Mouse (Mus musculus): ENCODE results near the gene Papss1.

The Papss1 gene

DNA sequence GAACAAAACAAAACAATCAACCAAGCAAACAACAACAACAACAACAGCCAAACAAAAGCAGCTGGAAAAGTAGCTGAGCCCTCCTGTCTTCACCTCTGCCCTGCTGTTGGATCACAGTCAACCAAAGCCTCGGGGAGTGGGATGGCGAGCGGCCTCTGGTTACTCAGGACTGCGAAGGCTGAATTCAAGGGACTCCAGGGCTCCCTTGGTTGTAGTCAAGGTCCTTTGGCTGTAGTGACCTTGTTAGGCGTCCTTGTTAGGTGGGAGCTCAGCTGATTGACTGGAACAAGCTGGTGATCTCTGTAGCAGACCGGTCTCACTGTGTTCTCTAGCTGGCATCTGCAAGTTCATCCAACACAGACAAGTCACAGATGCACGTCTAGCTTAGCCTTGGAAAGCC, 16.5 kb downstream of the Papss1 start:
- DNase-seq (ENCODE audit: low read depth, low spot score), result no peak

DNA sequence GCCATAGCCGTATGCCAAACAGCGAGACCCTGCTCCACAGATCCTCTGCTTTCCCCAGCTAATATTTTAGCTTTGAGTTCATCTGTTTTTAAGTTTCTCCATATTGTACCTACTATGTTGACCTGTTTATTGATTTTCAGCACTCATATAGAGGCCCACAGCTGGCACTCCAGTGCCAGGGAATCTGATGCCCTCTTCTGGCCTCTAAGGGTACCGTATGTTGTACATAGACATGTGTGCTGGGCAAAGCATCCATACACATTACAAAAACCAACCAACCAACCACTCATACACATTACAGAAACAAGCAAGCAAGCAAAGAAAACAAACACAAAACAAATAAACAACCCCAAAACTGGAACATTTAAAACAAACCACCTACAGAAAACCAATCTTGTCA, 22.2 kb downstream of the Papss1 start:
- no peak for DNase-seq (ENCODE audit: low read depth, low spot score)

DNA sequence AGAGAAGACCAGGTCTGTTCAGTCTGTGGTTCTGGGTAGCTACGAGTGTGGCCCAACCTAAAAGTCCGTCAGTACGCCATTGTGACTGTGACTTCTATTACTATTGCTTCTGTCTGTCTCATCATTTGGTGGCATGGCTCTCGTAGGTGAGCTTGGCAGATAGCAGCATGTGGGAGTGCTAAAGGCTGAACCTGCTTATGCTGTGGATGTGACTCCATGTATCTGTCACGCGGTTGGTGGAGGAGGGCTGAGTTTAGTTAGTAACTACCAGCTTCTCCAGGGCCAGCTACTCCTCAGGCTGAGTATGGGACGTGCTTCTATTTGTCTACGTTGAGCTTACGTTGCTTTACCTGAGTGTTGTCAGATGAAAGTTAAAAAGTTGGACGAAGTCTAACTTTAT, 23.4 kb downstream of the Papss1 start:
- no peak for DNase-seq (ENCODE audit: low read depth, low spot score)

DNA sequence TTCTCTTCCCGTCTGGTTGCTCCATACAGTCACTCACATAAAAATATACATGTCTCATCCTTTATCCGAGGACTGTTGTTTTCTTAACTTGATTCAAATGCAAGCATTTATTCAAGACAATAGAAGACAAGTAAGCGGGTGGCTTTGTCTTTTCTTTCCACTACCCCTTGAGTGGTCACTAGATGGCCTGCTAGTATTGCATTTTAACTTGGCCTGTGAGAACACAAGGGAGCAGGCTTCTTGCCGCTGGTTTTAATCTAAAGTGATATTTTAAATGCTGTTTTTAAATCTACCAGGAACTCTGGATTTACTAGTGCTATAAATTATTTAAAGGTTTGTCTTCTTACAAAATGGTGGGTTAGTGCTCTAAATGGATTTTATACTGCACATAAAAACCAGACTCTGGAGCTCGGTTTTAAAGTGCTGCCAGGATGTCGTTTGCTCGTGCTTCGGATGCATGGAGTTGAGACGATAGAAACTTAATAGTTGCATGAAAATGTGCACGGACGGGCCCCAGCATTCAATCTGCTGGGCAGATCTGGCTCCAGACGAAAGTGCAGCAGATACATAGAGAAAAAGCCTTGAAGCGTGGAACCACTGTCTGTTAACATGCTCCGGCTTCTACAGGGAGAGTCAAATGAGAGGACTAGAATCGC, 28.7 kb downstream of the Papss1 start:
- DNase-seq (ENCODE audit: low read depth, low spot score), result no peak

DNA sequence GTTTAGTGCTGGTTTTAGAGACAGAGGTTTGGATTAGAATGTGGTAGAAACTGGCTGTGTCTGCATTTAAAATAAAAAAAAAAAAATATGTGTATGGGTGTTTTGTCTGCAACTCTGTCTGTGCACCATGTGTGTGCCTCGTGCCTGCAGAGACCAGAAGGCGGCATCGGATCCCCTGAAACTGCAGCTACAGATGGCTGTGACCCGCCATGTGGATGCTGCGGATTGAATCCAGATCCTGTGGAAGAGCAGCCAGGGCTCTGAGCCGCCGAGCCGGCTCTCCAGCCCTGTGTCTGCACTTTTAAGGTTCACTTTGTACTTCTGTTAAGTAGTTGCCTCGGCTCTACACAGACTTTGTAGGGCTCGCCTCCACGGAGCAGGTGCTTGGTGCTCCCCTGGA, 29.8 kb downstream of the Papss1 start:
- DNase-seq (ENCODE audit: low read depth, low spot score), result no peak

DNA sequence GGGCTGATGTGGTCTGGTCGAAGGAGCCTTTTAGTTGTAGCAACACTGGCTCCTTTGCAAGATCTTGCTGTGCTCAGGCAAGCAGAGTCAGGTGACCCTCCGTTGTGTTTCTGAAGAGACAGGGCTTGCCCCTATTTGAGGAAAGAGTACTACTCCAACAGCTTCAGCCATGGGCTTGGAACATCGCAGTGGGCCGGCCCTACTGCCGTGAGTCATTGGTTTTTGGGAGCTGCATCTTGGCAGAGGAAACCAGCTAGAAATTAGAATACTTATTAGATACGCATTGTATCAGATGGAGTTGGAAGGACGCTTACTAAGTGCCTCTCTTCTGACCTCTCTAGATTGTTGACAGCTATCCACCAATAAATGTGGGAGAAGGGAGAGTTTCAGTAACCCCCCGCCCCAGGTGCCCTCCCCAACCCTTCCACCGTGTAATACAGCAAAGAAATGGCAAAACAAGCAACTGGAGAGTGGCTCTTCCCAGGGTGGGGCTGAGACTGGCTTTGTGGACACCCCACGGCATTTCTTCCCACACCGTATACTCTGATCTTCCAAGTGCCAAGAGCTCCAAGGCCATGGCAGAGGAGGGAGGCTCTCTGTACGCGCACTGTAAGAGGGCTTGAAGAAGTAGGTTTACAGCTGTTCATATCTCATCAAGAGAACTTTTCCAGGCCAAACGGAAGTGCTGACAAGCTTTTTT, 31.1 kb downstream of the Papss1 start:
- no peak for DNase-seq (ENCODE audit: low read depth, low spot score)

DNA sequence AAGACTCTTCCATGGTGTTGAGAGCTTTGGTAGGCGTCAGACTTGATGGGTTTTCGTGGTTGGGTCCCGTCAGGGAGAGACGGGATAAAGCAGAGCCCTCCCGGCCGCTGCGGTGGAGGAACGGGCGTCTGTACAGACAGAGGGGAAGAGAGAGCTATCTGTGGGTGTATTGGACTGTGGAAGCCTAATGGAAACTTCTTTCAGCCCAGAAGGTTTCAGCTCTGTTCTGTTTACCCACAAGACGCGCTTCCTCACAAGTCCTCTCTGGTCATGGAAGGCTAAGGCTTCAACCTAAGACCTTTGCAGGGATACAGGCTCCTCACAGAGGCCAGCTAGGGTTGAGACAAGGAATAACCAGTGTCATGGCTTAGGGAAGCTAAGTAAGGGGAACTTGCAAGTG, 36.2 kb downstream of the Papss1 start:
- DNase-seq (ENCODE audit: low read depth, low spot score), result no peak

DNA sequence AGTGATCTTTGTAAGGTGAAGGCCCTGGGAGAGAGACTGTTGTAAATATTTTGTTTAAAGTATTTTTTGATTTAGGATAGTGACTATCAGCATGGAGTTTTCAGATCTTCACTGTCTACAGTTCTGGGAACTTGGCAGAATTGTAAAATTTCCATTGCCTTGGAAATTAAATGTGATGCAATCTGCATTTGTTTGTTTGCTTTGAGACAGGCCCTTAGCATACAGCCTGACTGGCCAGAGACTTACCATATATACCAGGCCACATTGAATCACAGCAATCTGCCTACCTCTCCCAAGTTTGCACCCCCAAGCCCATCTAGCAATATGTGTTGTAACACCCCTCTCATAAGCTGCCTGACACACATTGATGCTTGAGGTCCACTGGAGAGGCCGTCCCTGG, 36.8 kb downstream of the Papss1 start:
- DNase-seq (ENCODE audit: low read depth, low spot score), result no peak

DNA sequence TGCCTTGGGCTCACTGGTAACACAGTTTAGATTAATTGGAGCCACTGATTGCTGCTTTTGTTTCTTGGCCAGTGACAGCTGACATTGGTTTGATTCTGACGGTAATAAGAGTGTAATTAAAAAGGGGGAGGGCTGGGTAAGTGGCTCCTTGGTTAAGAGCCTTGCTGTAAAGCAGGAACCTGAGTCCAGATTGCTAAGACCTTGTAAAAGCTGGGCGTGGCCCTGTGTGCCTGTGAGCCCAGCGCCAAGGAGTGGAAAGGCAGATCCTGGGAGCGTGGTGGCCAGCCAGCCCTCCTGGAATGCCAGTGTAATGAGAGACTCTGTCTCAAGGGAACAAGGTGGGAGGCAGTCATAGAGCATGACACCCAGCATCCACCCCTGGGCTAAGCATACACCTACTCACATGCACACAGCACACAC, 38.4 kb downstream of the Papss1 start:
- DNase-seq (ENCODE audit: low read depth, low spot score), result no peak

DNA sequence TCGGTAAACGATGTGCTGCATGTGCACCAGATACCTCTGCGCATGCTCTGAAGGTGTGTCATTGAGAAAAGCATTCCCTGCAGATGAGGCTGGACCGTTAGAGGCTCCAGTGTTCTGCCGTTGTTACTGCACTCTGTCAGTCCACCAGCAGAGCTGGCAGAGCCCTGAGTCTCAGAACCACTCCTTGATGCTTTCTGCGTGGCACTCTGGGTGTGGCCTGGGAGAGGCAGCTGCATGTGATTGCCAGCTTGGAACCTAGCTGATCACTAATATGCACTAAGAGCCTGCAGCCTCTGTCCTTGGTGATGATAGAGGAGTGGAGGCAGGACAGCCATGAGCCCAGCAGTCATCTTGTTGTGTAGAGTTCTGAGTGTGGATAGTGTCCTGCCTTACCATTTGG, 43.5 kb downstream of the Papss1 start:
- no peak for DNase-seq (ENCODE audit: low read depth, low spot score)

DNA sequence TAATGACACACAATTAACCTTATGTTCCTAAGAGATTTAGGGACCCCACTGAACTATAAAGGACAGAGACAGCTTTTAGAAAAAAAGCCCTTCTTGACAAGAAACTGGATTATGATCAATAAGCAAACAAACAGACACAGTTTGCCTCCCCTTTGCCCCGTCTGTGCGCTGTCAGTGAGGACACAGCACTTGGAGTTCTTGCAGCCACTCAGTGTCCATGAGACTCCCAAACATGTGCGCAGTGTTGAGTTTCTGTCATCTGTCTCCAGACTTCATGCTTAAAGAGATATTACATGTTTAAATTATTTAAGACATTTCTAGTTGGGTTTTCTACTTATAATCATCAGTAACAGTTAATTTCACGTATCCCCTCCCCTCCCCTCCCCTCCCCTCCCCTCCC, 45.1 kb downstream of the Papss1 start:
- DNase-seq (ENCODE audit: low read depth, low spot score), result no peak

DNA sequence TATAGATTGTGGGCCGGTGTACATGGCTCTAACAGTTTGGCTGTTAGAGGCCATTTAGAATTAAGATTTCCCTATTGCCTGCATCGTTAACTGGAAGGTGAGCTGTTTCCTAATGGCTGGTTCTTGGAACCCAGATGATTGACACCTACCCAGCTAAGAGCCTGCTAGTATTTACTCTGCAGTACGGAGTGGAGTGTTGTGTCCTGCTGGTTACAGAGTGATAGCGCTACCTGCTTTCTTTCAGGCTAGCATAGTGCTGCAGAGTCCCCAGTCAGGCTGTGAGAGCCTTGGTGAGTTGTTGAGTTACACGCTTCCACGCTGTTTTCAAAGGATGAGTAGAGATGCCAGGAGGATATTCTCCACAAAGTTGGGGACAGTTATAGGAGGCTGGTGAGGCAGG, 46.0 kb downstream of the Papss1 start:
- DNase-seq (ENCODE audit: low read depth, low spot score), result no peak

DNA sequence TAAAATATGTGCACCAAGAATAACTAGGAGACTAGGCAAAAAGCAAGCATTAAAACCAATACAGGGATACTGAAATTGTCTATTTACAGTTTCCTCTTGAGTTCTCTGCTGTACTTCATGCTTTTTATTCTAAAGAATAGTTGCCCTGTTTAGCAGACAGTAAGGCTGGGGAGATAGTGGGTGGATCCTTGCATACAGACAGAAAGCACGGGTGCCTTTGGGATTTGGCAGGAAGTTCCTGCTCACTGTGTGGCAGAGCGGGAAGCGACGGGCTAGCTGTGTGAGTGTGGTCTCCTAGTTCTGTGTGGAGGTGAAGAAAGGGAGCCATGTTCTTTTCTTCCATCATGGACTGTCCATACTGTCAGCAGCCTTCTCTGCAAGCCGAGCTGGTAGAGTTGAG, 48.3 kb downstream of the Papss1 start:
- DNase-seq (ENCODE audit: low read depth, low spot score), result no peak

DNA sequence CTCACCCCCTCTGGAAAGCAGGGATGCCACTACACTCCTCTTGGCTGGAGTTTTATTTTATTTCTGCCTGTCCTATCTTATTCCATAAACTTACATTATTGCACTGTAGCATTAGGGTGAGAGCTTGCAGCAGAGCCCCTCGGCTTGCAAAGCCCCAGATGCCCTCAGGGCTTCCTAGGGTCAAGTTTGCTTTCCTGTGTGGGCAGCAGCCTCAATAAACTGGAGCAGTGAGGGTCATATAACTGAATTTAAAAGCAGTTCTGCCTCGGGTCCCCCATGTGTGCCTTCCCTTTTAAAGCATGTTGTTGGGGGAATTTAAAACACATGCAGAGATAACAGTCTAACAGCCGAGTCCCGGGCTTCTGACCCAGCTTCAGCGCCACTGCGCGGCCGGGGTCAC, 49.5 kb downstream of the Papss1 start:
- no peak for DNase-seq (ENCODE audit: low read depth, low spot score)

DNA sequence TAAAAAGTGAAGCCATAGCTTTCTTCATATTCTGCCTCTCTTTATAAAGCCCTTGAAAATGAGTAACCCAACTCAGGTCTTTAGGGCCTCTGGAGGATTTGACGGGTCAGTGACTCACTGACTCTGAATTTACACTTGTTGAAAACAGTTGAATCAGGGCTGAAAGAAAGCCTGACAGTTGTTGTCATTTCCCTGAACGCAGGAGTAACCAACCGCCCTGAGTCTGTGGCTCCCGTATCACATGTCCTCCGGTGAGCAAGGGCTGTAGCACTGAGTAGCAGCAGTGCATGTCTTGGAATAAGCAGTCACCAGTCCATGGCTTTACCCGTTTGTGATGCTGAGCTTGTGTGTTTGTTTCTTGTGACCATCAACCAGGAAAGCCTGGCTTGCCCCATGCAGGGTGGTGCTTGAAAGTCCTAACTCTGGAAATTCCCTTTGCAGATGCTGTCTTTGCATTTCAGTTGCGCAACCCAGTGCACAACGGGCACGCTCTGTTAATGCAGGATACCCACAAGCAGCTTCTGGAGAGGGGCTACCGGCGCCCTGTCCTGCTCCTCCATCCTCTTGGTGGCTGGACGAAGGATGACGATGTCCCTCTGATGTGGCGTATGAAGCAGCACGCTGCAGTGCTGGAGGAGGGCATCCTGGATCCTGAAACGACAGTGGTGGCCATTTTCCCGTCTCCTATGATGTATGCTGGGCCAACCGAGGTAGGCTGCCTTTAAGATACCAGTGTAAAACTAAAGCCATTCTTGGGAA, 54.2 kb downstream of the Papss1 start:
- no peak for DNase-seq (ENCODE audit: low read depth, low spot score)

DNA sequence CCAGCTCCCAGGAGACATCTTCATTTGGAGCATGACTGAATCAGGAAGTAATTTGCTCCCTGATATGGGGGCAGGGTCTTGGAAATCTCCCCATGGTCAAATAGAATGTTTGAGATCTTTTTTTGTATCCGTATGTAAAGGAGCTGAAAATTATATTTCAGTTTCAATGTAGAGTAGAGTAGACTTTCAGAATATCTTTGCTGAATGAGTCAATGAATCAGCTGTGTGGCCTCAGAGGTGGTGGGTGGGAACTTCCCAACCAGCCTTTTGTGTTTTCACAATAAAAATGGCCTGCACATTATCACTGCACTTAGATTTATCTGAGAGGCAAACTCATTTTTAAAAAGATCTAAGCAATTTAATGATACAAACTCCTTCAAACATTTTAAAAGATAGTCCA, 58.6 kb downstream of the Papss1 start:
- DNase-seq (ENCODE audit: low read depth, low spot score), result no peak

DNA sequence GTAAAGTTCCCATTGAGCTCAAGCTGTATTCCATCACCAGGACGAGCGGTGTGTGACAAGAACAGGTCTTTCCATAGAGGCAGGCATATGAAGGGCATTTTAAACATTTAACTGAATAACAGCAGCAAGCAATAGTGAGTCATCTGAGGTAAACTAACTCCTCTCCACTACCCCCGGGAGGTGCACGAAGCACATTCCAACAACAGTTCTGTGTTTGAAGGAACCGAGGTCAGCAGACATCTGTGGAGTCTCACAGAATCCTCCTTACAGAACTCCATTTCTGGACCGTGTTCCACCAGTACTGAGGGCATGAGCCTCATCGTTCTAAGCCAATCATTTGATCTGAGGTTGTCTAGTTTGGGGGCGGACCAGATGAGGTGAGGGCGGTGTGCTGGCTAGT, 59.5 kb downstream of the Papss1 start:
- DNase-seq (ENCODE audit: low read depth, low spot score), result no peak

DNA sequence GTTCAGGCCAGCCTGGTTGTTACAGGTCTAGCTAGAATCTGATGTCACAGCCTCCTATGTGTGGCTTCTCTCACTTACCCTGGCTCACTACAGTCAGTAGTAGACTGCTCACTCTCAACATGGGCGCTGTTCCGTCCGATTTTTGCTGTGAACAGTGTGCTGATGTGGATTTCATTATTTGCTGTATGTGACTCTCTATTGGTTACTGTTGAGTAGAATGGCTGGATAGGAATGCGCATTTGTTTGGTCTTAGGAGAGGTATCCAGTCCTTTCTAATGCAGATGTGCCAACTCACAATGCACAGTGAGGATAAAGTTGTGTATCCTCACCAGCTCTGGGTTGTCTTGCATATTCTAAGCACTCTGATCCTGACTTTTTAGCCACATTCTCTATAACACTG, 62.9 kb downstream of the Papss1 start:
- no peak for DNase-seq (ENCODE audit: low read depth, low spot score)

DNA sequence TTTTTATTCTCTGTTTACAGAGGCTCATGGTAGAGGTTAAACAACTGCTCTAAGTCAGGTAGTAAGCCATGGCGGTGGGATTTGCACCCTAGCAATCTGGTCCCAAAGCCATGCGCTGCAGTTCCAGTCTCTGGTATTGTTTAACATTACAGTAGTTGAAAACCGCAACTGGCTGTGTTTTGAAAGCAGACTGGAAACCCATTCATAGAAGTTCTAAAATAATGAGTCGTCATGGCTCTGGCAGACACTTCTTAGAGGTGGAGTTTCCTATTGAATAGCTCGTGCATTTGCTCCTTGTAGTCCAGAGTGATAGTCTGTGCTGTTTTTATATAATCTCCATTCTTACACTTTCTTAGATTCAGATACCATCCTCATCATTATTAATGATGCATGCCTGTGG, 63.7 kb downstream of the Papss1 start:
- no peak for DNase-seq (ENCODE audit: low read depth, low spot score)

DNA sequence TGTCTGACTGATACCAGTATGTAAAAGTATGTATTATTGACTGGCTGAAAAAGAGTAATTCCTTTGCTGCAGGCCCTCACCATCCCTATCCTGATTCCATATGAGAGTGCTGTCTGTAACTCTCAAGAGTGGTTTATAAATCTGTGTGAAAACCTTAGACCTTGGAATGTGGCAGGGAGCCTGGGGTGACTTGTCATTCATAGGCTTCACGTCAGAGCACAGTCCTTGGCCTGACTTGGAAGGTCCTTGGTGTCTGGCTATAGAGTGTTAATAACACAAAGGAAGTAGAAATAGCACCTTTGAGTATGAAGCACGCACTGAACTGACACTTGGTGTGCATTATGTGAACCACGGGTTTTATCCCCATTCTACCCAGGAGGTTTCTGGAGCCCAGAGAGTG, 64.4 kb downstream of the Papss1 start:
- no peak for DNase-seq (ENCODE audit: low read depth, low spot score)

DNA sequence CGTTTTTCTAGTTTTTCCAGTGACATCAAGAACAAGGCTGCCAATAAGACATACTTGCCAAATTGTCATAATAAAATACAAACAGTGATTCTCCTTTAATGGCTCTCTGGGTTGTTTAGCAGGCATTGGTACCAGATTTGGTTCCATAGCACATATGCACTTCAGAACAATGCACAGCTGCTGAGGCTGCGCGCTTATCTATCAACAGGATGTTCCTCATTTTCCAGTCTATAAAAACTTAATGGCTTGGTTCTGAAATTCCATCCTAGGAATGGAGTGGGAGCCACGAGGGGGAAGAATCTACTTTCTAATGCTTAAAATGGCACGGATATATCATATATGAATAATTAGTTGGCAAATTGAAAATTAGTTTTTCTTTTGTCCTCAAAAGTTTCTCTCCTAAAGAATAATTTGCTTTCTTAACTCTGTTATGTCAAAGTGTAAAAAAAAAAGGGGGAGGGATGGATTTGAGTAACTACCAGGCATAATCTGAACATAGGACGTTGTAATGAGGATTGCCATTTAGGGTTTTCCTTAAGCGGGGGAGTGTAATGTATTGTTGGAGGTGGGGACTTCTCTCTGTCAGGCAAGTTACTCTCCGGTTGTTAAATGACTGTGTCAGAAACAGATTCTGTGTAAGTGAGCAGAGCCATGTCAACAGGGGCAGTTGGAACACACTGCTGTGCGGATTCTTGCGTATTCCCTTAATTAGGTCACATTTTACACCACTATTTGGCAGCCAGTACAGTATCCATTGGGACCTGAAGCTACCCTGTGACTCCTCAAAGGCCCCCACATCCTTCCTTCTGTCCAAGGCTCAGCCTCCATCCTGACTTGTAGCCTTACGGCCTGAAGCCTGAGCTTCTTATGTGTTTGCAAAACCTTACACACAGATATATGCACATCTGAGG, 66.1 kb downstream of the Papss1 start:
- DNase-seq (ENCODE audit: low read depth, low spot score), result no peak

DNA sequence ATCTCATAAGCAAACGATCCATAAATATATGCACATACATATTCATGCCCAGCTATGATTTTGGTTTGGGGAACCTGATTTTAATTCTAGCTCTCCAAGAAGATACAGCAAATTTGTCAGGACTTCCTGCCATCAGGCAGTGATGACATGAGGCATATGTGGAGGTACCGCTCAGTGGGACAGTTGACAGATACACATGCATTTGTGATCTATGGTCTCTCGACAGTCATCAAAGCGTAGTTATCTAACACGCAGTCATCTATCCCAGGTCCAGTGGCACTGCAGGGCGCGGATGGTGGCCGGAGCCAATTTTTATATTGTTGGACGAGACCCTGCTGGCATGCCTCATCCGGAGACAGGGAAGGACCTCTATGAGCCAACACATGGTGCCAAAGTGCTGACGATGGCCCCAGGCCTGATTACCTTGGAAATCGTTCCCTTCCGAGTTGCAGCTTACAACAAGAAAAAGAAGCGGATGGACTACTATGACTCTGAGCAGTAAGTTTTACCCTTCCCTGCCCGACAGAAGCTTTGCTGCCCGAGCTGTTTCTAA, 66.8 kb downstream of the Papss1 start:
- no peak for DNase-seq (ENCODE audit: low read depth, low spot score)

All from embryo, embryonic 11.5 days (tissue).